Mouse (Mus musculus) B cell, adult 62 days (primary cell): ENCODE measurements around the gene Armcx2. TPM values are rescaled to one million over a fixed set of nuclear protein-coding genes. Genes with fewer than 3 reads are reported as not detected.

ENCODE experiments used
- total RNA-seq: library from RNA; stranded (reverse); gene quantifications from 4 replicates; pipeline ENCODE4 v1.2.4, GENCODE M21; 2023

Gene Armcx2
- 33.4 to 45.7 TPM (median 37.1 TPM) in 4 replicates for total RNA-seq

GRCm38 (mm10) chrX:134808755-134809224, at the start of gene Armcx2:
TSS of gene Armcx2 (minus strand) at chrX:134809221.

GRCm38 (mm10) chrX:134756434-134757292, 52.4 kb downstream of the Armcx2 start, which contains the start of gene Armcx3:
TSS of gene Armcx3 (plus strand) at chrX:134756595.

Other genes with a start within 250 kb of the Armcx2 start
- 164 to 171 TPM (median 167 TPM) in 4 replicates for gene Btk, start 225.7 kb downstream of the Armcx2 start, total RNA-seq
- 510 to 564 TPM (median 519 TPM) in 4 replicates for gene Rpl36a, start 223.6 kb downstream of the Armcx2 start, total RNA-seq
- 135 to 148 TPM (median 147 TPM) in 4 replicates for gene Gla, start 208.1 kb downstream of the Armcx2 start, total RNA-seq
- 153 to 171 TPM (median 166 TPM) in 4 replicates for gene Hnrnph2, start 208.0 kb downstream of the Armcx2 start, total RNA-seq
- 2.8 to 3.8 TPM (median 3.6 TPM) in 4 replicates for gene Armcx4, start 122.7 kb downstream of the Armcx2 start, total RNA-seq
- 0.43 to 0.47 TPM in 2 of 4 replicates, not detected in the others for gene Armcx1, start 91.3 kb downstream of the Armcx2 start, total RNA-seq
- 3.3 to 4.4 TPM (median 3.7 TPM) in 4 replicates for gene Armcx6, start 57.8 kb downstream of the Armcx2 start, total RNA-seq
- gene Armcx3, start 52.6 kb downstream of the Armcx2 start, total RNA-seq = 16.9 to 19.7 TPM (median 17.7 TPM) in 4 replicates
- 0.34 to 0.42 TPM in 2 of 4 replicates, not detected in the others for gene Nxf2, start 155.5 kb upstream of the Armcx2 start, total RNA-seq
- 9.9 to 10.5 TPM (median 10.4 TPM) in 4 replicates for gene Zmat1, start 200.0 kb upstream of the Armcx2 start, total RNA-seq